Mouse (Mus musculus): ENCODE data around the gene Tspo2.

The Tspo2 gene

GRCm38 (mm10) chr17:48433689-48434330 lies 17.5 kb downstream of the Tspo2 start:
- no peaks in the 10 kb centered on the region for H3K36me3 ChIP-seq (ENCODE audit: control insufficient read depth, insufficient read depth, low read length, poor library complexity, severe bottlenecking)
- H3K27me3 ChIP-seq (ENCODE audit: control insufficient read depth, insufficient read depth, low read length, poor library complexity, severe bottlenecking), result no peaks in the 10 kb centered on the region
- DNase-seq (ENCODE audit: low read depth, low spot score), result no peak

- H3K36me3 ChIP-seq (ENCODE audit: control insufficient read depth, insufficient read depth, low read length, poor library complexity, severe bottlenecking), result no peaks in the 10 kb centered on the region
- H3K27me3 ChIP-seq (ENCODE audit: control insufficient read depth, insufficient read depth, low read length, poor library complexity, severe bottlenecking), result no peaks in the 10 kb centered on the region
- DNase-seq (ENCODE audit: low read depth, low spot score), result no peak
These were observed 18.2 kb downstream of the Tspo2 start for GRCm38 (mm10) chr17:48433006-48433655.

GRCm38 (mm10) chr17:48432158-48432980 lies 19.0 kb downstream of the Tspo2 start, which contains the start of gene Apobec2:
TSS of gene Apobec2 (minus strand) at chr17:48432930.
- H3K27me3 ChIP-seq (ENCODE audit: control insufficient read depth, insufficient read depth, low read length, poor library complexity, severe bottlenecking), result no peaks in the 10 kb centered on the region
- DNase-seq (ENCODE audit: low read depth, low spot score), result no peak
- no peaks in the 10 kb centered on the region for H3K36me3 ChIP-seq (ENCODE audit: control insufficient read depth, insufficient read depth, low read length, poor library complexity, severe bottlenecking)

GRCm38 (mm10) chr17:48431054-48431453 lies 20.3 kb downstream of the Tspo2 start:
- no peaks in the 10 kb centered on the region for H3K36me3 ChIP-seq (ENCODE audit: control insufficient read depth, insufficient read depth, low read length, poor library complexity, severe bottlenecking)
- DNase-seq (ENCODE audit: low read depth, low spot score), result no peak
- no peaks in the 10 kb centered on the region for H3K27me3 ChIP-seq (ENCODE audit: control insufficient read depth, insufficient read depth, low read length, poor library complexity, severe bottlenecking)

- DNase-seq (ENCODE audit: low read depth, low spot score), result no peak
- Histone ChIP-seq H3K36me3 (ENCODE audit: control insufficient read depth, insufficient read depth, low read length, poor library complexity, severe bottlenecking) (no peaks in the 10 kb centered on the region), H3K27me3 (ENCODE audit: control insufficient read depth, insufficient read depth, low read length, poor library complexity, severe bottlenecking) (no peaks in the 10 kb centered on the region)
These were observed 20.9 kb downstream of the Tspo2 start for GRCm38 (mm10) chr17:48430394-48430793.

- Histone ChIP-seq H3K27me3 (ENCODE audit: control insufficient read depth, insufficient read depth, low read length, poor library complexity, severe bottlenecking) (no peaks in the 10 kb centered on the region), H3K36me3 (ENCODE audit: control insufficient read depth, insufficient read depth, low read length, poor library complexity, severe bottlenecking) (no peaks in the 10 kb centered on the region)
- DNase-seq (ENCODE audit: low read depth, low spot score), result peak; percentile 58
These were observed 23.3 kb downstream of the Tspo2 start for GRCm38 (mm10) chr17:48427852-48428530.

- Histone ChIP-seq H3K36me3 (ENCODE audit: control insufficient read depth, insufficient read depth, low read length, poor library complexity, severe bottlenecking) (no peaks in the 10 kb centered on the region), H3K27me3 (ENCODE audit: control insufficient read depth, insufficient read depth, low read length, poor library complexity, severe bottlenecking) (no peaks in the 10 kb centered on the region)
- peak; percentile 68 for DNase-seq (ENCODE audit: low read depth, low spot score)
These were observed 24.2 kb downstream of the Tspo2 start for GRCm38 (mm10) chr17:48426991-48427750.

- Histone ChIP-seq H3K36me3 (ENCODE audit: control insufficient read depth, insufficient read depth, low read length, poor library complexity, severe bottlenecking) (no peaks in the 10 kb centered on the region), H3K27me3 (ENCODE audit: control insufficient read depth, insufficient read depth, low read length, poor library complexity, severe bottlenecking) (no peaks in the 10 kb centered on the region)
- DNase-seq (ENCODE audit: low read depth, low spot score), result peak; percentile 49
These were observed 25.3 kb downstream of the Tspo2 start for GRCm38 (mm10) chr17:48425823-48426612.

- Histone ChIP-seq H3K36me3 (ENCODE audit: control insufficient read depth, insufficient read depth, low read length, poor library complexity, severe bottlenecking) (no peaks in the 10 kb centered on the region), H3K27me3 (ENCODE audit: control insufficient read depth, insufficient read depth, low read length, poor library complexity, severe bottlenecking) (no peaks in the 10 kb centered on the region)
- DNase-seq (ENCODE audit: low read depth, low spot score), result no peak
These were observed 27.1 kb downstream of the Tspo2 start for GRCm38 (mm10) chr17:48424237-48424636.

- DNase-seq (ENCODE audit: low read depth, low spot score), result no peak
- no peaks in the 10 kb centered on the region for H3K27me3 ChIP-seq (ENCODE audit: control insufficient read depth, insufficient read depth, low read length, poor library complexity, severe bottlenecking)
- H3K36me3 ChIP-seq (ENCODE audit: control insufficient read depth, insufficient read depth, low read length, poor library complexity, severe bottlenecking), result peaks cover 11% of the 10 kb centered on the region; the same call in 1 of the 2 replicates
These were observed 31.8 kb downstream of the Tspo2 start for GRCm38 (mm10) chr17:48419571-48419970.

- Histone ChIP-seq H3K27me3 (ENCODE audit: control insufficient read depth, insufficient read depth, low read length, poor library complexity, severe bottlenecking) (no peaks in the 10 kb centered on the region), H3K36me3 (ENCODE audit: control insufficient read depth, insufficient read depth, low read length, poor library complexity, severe bottlenecking) (peaks cover 13% of the 10 kb centered on the region; the same call in 1 of the 2 replicates)
- DNase-seq (ENCODE audit: low read depth, low spot score), result no peak
These were observed 32.5 kb downstream of the Tspo2 start for GRCm38 (mm10) chr17:48418781-48419180.

- peaks cover 13% of the 10 kb centered on the region for H3K36me3 ChIP-seq (ENCODE audit: control insufficient read depth, insufficient read depth, low read length, poor library complexity, severe bottlenecking)
- no peaks in the 10 kb centered on the region for H3K27me3 ChIP-seq (ENCODE audit: control insufficient read depth, insufficient read depth, low read length, poor library complexity, severe bottlenecking)
- peak; percentile 46 for DNase-seq (ENCODE audit: low read depth, low spot score)
These were observed 33.1 kb downstream of the Tspo2 start for GRCm38 (mm10) chr17:48418174-48418573.

GRCm38 (mm10) chr17:48417521-48417920 lies 33.8 kb downstream of the Tspo2 start:
- H3K27me3 ChIP-seq (ENCODE audit: control insufficient read depth, insufficient read depth, low read length, poor library complexity, severe bottlenecking), result no peaks in the 10 kb centered on the region
- peaks cover 16% of the 10 kb centered on the region for H3K36me3 ChIP-seq (ENCODE audit: control insufficient read depth, insufficient read depth, low read length, poor library complexity, severe bottlenecking)
- DNase-seq (ENCODE audit: low read depth, low spot score), result no peak

All from splenic B cell, adult 2 months (primary cell).